Mouse (Mus musculus) gastrocnemius, postnatal 14 days (tissue): ENCODE data around the gene Gm13694. TPM values are rescaled to one million over a fixed set of nuclear protein-coding genes. Genes with fewer than 3 reads are reported as not detected.
"Not testable (repeated sequence)": the region's sequence is repeated elsewhere in the genome, so short reads cannot be mapped to it uniquely, and the experiment has no call there.

Experiments
- DNase-seq: peaks from one replicate; pipeline ENCODE4 v3.0.0; 2021; ENCODE audit warnings: mixed read lengths
- intact Hi-C: fragments of 180-260 bp; cut with DNase I; formaldehyde crosslinking; loops from one replicate; pipeline ENCODE4 v1.15.1; 2025; ENCODE audit warnings: low total_unique reads
- long read RNA-seq, 2 experiments: library from polyadenylated mRNA; stranded (forward); transcript quantifications; one replicate each; pipeline ENCODE4 v2.0.0; 2021
- total RNA-seq, 2 experiments: library from RNA; stranded (reverse); gene quantifications; 2 replicates each; pipeline ENCODE4 v1.2.3; 2021

Gm13694 gene
- total RNA-seq = under 1 TPM; 0.60 to 0.80 TPM
- long read RNA-seq, experiment 1 = 0 reads
- long read RNA-seq, experiment 2 = 0 reads

DNA sequence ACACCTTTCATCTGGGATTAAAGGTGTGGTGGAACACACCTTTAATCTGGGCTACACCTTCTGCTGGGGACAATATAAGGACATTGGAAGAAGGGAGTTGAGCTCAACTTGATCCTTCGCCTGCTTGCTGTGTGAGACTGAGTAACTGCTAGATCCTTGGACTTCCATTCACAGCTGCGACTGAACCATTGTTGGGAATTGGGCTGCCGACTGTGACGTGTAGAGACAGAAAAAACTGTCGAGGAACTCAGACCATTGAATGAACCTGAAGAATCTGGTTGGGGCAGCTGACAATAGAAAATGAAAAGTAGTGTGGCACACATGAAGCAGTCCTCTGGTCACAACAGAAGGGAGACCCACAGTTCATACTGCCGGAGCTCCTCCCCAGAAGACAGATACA, at the start of gene Gm13694:
Gene Gm13694, plus strand, starts transcription at position 301 of the 400 bp plus-strand sequence.
- DNase-seq, intact Hi-C loops: not testable (repeated sequence)

DNA sequence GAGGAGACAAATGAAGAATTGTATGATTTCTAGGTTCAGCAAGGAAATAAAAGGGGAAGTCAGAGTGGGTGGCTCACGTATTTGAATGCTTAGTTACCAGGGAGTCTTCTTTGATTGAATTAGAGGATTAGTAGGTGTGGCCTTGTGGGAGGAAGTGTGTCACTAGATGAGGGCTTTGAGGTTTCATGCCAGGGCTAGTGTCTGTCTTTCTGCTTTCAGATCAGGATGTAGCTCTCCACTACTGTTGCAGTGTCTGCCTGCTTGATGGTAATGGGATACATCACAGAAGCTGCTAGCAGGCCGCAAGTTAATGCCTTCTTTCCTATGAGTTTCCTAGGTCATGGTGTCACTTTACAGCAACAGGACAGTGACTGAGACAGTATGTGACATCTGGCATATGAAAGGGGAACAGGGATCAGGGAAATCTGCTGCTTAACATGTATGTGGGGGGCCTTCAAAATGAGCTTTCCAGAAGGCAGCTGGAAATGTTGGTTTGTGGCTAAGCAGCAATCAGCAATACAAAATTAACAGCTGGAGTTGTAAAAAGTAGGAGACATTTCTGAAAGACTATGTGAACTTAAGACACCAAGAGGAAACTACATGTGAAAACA, 49.1 kb upstream of the Gm13694 start:
- no peak for DNase-seq
- intact Hi-C loops = no loop called here

DNA sequence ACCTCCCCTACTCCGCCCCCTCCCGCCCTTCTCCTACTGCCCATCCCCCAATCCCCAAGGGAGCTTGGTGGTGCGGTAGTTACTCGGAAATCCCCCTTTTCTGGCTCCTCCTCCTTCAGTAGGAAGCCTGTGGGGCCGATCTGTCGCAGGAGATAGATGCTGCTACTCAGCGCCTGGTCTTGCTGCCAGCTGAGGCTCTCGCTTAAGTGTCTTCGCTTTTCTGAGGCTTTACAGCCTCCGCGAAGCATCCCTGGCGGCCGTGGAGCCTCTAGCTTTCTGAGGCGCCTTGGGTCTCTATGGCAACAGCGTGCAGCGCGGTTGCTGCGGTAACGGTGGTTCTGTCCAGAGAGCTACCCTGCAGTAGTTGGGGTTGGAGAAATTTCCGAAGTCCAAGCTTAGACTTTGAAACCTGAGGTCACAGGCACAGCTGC, 37.8 kb upstream of the Gm13694 start, which contains the start of gene Zswim2:
Gene Zswim2, minus strand, starts transcription at position 298 of the 431 bp plus-strand sequence.
- intact Hi-C loops = no loop called here
- DNase-seq = peak; percentile 30

DNA sequence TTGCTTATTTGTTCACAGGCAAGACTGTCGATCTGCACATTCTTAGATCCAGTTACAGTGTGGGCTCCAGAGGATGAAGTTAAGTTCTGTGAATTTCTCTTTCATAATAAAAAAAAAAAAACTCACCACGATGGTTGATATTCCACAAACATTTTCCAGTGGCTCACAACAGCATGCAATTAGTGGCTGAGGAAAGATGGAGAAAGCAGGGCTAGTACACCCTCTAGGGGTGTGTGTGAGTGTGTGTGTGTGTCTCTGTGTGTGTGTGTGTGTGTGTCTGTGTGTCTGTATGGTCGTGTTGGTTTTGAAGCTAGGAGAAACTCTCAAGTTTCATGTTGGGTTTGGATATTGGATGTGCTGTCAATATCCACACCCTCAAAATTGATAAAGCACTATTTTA, 37.4 kb upstream of the Gm13694 start:
- intact Hi-C loops = no loop called here
- DNase-seq = no peak

DNA sequence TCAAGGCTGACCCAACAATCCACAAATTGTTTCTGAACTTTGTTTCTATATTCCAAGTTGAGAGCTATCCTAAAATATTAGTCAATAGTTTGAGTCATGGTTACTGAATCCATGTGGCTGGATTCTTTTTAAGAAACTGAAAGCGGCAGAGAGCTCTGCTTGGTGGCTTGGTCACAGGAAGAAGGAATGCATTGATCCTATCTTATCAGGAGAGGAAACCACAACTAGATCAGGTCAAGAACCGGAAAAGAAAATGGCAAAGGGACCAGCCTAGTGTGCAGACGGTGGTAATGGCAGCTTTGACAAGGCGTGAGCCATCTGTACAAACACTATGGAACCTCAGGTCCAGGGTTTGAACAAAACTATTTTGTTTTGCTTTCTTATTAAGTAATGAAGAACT, 36.9 kb upstream of the Gm13694 start:
- intact Hi-C loops = no loop called here

DNA sequence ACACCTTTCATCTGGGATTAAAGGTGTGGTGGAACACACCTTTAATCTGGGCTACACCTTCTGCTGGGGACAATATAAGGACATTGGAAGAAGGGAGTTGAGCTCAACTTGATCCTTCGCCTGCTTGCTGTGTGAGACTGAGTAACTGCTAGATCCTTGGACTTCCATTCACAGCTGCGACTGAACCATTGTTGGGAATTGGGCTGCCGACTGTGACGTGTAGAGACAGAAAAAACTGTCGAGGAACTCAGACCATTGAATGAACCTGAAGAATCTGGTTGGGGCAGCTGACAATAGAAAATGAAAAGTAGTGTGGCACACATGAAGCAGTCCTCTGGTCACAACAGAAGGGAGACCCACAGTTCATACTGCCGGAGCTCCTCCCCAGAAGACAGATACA, 23.3 kb upstream of the Gm13694 start, which contains the start of gene Gm13698:
Gene Gm13698, plus strand, starts transcription at position 301 of the 400 bp plus-strand sequence.
- DNase-seq, intact Hi-C loops: not testable (repeated sequence)

More for the DNA sequence above, 36.9 kb upstream of the Gm13694 start:
- DNase-seq = no peak

DNA sequence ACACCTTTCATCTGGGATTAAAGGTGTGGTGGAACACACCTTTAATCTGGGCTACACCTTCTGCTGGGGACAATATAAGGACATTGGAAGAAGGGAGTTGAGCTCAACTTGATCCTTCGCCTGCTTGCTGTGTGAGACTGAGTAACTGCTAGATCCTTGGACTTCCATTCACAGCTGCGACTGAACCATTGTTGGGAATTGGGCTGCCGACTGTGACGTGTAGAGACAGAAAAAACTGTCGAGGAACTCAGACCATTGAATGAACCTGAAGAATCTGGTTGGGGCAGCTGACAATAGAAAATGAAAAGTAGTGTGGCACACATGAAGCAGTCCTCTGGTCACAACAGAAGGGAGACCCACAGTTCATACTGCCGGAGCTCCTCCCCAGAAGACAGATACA, 17.5 kb upstream of the Gm13694 start, which contains the start of gene Gm13693:
Gene Gm13693, plus strand, starts transcription at position 301 of the 400 bp plus-strand sequence.
- intact Hi-C loops, DNase-seq: not testable (repeated sequence)

DNA sequence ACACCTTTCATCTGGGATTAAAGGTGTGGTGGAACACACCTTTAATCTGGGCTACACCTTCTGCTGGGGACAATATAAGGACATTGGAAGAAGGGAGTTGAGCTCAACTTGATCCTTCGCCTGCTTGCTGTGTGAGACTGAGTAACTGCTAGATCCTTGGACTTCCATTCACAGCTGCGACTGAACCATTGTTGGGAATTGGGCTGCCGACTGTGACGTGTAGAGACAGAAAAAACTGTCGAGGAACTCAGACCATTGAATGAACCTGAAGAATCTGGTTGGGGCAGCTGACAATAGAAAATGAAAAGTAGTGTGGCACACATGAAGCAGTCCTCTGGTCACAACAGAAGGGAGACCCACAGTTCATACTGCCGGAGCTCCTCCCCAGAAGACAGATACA, 11.7 kb upstream of the Gm13694 start, which contains the start of gene Gm13695:
Gene Gm13695, plus strand, starts transcription at position 301 of the 400 bp plus-strand sequence.
- intact Hi-C loops = not testable (repeated sequence)

DNA sequence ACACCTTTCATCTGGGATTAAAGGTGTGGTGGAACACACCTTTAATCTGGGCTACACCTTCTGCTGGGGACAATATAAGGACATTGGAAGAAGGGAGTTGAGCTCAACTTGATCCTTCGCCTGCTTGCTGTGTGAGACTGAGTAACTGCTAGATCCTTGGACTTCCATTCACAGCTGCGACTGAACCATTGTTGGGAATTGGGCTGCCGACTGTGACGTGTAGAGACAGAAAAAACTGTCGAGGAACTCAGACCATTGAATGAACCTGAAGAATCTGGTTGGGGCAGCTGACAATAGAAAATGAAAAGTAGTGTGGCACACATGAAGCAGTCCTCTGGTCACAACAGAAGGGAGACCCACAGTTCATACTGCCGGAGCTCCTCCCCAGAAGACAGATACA, 5.9 kb upstream of the Gm13694 start, which contains the start of gene Gm13696:
Gene Gm13696, plus strand, starts transcription at position 301 of the 400 bp plus-strand sequence.
- intact Hi-C loops = not testable (repeated sequence)

More for the DNA sequence above, 11.7 kb upstream of the Gm13694 start, which contains the start of gene Gm13695:
- DNase-seq = not testable (repeated sequence)

DNA sequence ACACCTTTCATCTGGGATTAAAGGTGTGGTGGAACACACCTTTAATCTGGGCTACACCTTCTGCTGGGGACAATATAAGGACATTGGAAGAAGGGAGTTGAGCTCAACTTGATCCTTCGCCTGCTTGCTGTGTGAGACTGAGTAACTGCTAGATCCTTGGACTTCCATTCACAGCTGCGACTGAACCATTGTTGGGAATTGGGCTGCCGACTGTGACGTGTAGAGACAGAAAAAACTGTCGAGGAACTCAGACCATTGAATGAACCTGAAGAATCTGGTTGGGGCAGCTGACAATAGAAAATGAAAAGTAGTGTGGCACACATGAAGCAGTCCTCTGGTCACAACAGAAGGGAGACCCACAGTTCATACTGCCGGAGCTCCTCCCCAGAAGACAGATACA, 5.7 kb downstream of the Gm13694 start, which contains the start of gene Gm13697:
Gene Gm13697, plus strand, starts transcription at position 301 of the 400 bp plus-strand sequence.
- intact Hi-C loops, DNase-seq: not testable (repeated sequence)

More for the DNA sequence above, 5.9 kb upstream of the Gm13694 start, which contains the start of gene Gm13696:
- not testable (repeated sequence) for DNase-seq

DNA sequence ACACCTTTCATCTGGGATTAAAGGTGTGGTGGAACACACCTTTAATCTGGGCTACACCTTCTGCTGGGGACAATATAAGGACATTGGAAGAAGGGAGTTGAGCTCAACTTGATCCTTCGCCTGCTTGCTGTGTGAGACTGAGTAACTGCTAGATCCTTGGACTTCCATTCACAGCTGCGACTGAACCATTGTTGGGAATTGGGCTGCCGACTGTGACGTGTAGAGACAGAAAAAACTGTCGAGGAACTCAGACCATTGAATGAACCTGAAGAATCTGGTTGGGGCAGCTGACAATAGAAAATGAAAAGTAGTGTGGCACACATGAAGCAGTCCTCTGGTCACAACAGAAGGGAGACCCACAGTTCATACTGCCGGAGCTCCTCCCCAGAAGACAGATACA, 11.5 kb downstream of the Gm13694 start, which contains the start of gene Gm13691:
Gene Gm13691, plus strand, starts transcription at position 301 of the 400 bp plus-strand sequence.
- intact Hi-C loops, DNase-seq: not testable (repeated sequence)

DNA sequence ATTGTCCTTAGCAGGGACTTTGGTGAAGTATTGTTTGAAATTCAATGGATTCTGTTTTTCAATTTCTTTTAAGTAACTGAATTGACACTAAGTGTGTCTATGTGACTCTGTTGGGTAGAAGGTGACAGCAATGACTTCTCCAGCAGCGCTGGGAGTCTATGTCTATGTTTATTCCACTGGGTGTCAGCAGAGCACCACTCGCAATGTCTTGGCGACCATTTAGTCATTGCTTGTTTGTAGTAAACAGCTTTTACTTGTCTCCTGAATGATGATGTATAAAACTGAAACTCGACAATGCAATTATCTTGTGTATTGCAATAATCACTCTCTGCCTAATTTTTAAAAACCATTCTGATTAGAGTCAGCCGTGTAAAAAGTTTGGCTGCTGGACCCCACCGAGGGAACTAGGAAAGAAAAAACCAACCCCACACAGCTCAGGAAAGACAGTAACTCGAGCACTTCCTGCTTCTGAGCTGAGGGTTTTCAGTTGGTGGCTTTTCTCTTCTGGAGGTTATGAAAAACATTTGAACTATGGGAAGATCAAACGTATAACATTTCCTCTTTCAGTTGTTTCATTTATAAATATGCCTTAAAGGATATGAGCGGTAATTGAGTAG, 15.0 kb downstream of the Gm13694 start:
- intact Hi-C loops = not testable (repeated sequence)

DNA sequence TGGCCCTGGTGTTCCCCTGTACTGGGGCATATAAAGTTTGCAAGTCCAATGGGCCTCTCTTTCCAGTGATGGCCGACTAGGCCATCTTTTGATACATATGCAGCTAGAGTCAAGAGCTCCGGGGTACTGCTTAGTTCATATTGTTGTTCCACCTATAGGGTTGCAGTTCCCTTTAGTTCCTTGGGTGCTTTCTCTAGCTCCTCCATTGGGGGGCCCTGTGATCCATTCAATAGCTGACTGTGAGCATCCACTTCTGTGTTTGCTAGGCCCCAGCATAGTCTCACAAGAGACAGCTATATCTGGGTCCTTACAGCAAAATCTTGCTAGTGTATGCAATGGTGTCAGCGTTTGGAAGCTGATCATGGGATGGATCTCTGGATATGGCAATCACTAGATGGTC, 15.8 kb downstream of the Gm13694 start:
- intact Hi-C loops, DNase-seq: not testable (repeated sequence)

More for the DNA sequence above, 15.0 kb downstream of the Gm13694 start:
- not testable (repeated sequence) for DNase-seq

DNA sequence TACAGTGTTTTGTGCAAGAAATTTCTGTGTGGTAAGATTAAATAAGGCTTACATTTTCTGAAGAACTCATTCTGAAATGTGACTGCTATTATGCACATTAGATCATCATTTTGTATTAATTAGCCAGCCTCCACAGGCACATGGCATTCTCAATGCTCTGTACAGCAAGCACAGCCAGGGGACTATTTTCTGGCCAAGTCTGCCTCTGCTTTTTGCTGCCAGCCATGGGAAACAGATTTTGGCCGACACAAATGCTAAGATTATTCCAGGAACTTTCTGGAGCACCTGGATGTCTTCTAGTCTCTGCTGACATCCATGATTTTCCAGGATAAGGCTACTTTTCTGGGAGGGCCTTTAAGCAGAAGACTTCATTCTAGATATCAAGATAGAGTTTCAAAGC, 30.2 kb downstream of the Gm13694 start:
- no peak for DNase-seq
- intact Hi-C loops = no loop called here

DNA sequence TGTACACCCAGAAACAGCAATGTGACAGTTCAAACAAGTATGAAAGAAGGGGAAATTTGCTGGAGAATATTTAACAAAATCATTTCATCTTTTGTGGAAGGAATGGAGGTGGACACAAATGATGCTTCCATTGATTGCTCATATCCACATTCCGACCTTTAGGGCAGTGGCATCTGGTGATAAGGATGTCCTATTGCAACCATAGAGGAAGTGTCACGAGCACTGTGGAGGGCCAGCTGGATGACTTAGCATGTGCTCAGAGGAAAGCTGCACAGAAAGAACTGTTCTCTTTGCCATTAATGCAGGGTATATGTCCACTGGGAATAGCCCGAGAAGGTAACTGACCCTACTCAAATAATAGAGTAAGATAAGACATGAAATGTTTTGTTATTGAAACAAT, 31.1 kb downstream of the Gm13694 start:
- no peak for DNase-seq
- intact Hi-C loops = no loop called here

DNA sequence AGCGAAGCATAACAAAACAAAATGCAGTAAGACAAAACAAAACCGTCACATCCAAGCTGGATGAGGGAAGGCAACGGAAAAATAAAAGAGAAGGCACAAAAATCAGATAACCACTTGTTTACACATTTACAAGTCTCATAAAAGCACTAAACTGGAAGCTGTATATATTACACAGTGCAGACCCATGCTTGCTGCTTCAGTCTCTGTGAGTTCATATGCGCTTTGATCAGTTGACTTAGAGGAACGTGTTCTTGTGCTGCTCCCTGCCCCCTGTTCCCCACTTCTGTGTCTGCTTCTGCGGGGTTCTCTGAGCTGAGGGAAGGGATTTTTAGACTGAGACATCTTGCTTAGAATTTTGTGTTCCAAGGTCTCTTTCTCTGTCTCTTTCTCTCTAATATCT, 35.8 kb downstream of the Gm13694 start:
- intact Hi-C loops = no loop called here

DNA sequence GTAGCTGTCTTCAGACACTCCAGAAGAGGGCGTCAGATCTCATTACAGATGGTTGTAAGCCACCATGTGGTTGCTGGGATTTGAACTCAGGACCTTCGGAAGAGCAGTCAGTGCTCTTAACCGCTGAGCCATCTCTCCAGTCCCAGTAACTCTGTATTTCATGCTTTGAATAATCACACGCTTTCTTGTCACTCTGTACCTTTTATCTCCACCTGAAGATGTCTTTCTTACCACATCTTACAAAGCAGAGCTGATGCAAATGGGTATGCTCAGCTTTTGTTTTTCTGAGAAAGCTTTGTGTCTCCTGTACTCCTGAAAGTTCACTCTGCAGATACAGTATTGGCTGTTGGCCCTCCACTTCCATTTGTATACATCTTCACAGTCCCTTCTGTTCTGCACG, 37.6 kb downstream of the Gm13694 start:
- intact Hi-C loops, DNase-seq: not testable (repeated sequence)

More for the DNA sequence above, 35.8 kb downstream of the Gm13694 start:
- no peak for DNase-seq

DNA sequence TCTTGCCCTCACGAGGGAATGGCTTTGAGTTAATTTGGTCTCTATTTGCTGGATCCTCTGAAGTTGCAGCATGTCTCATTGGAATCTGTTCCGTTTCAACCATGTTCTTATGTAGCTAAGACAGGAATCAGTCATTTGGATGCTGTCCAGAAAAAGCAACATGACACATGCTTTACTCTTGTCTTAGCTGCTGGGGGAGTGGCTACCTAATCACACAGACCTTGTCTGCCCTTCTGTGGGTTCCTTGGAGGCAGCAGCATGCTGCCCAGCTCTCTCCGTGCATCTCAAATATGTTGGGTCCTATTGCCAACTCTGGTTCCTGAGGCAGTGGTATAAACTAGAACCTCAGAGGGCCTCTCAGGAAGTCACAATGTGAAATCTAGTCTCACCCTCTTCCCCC, 39.6 kb downstream of the Gm13694 start:
- no peak for DNase-seq
- intact Hi-C loops = no loop called here

DNA sequence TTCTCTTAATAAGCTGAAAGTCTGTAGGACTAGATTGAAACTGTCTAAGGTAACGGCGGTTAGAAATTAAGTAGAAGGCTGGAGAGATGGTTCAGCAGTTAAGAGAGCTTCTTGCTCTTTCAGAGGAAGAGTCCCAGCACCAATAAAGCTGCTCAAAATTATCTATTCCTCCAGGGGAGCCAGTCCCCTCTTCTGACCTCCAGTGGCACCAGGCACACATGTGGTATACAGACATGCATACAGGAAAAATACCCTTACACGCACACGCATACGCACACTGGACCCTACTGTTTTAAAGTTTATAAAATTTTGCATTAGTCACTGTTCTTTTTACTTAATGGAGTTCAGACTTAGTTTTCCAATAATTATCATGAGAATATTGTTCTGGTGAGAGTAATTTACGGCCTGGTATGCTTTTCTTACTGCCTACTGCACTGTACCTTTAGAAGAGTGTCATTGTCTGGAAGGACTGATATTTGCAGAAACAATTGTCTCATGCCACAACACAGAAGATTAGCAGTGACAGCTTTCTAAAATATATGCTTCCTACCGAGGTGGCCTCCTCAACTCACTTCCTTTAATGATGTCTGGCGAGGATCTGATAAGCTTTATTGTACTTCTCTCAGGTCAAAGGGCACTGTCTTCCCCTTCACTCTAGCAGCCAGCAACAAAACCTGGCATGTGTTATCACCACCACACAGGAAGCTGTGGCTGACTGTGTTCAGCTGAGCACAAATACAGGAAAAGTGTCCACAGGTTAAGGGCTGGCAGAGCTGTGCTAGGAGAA, 41.0 kb downstream of the Gm13694 start:
- intact Hi-C loops = no loop called here
- DNase-seq = no peak
